17 mouse cellular contexts compared by ENCODE assay signal in genomic region chr4:134856501-134856900, GRCm38 (mm10). TPM values are rescaled to one million over a fixed set of nuclear protein-coding genes. Genes with fewer than 3 reads are reported as not detected.
DNase-seq lines count a peak whose midpoint lies in the region; ATAC-seq and TF ChIP-seq lines count a peak whose summit lies in the region.
"Had no signal": no experiment of that assay in that cellular context is flagged by ENCODE, and none has a peak within 500 bp of the region (broad histone marks: within the 10 kb centered on the region; RNA-seq: fewer than 3 reads in every experiment).

No protein-coding gene starts in this region.

- no peak overlapping the region for H3K27ac ChIP-seq in midbrain, embryonic 11.5 days (ENCODE audit: low read depth, low read length)
- no peak overlapping the region for H3K27ac ChIP-seq in midbrain, postnatal 0 days (ENCODE audit: low read depth, low read length)

- no peak for TF ChIP-seq CTCF in midbrain, postnatal 0 days (IDR thresholded peaks at IDR 0.05)

- H3K4me1 ChIP-seq in midbrain, embryonic 11.5 days (ENCODE audit: control insufficient read depth, insufficient read depth, low read length), result peaks cover 6% of the 10 kb centered on the region
- 0 out of 2 replicates have a peak, but pooled peaks cover 4% of the 10 kb centered on the region for H3K4me1 ChIP-seq in midbrain, postnatal 0 days (ENCODE audit: insufficient read depth, low read length)

- H3K36me3 ChIP-seq in midbrain, embryonic 11.5 days (ENCODE audit: control insufficient read depth, insufficient read depth, low read length), result no peaks in the 10 kb centered on the region
- no peaks in the 10 kb centered on the region for H3K36me3 ChIP-seq in midbrain, postnatal 0 days (ENCODE audit: insufficient read depth, low read length)

- 43% methylated on average over 5 of the region's 5 CpGs for WGBS in midbrain, embryonic 11.5 days
- WGBS in midbrain, postnatal 0 days, result 29% methylated on average over 5 of the region's 5 CpGs

- no peaks in the 10 kb centered on the region for H3K9me3 ChIP-seq in midbrain, embryonic 11.5 days (ENCODE audit: control insufficient read depth, low read length)
- H3K9me3 ChIP-seq in midbrain, postnatal 0 days (ENCODE audit: low read length), result no peaks in the 10 kb centered on the region

- peaks cover 5% of the 10 kb centered on the region; the same call in 1 of the 2 replicates for H3K27me3 ChIP-seq in midbrain, embryonic 11.5 days (ENCODE audit: control insufficient read depth, insufficient read depth, low read length)
- no peaks in the 10 kb centered on the region for H3K27me3 ChIP-seq in midbrain, postnatal 0 days (ENCODE audit: insufficient read depth, low read length)

- H3K4me3 ChIP-seq in midbrain, embryonic 11.5 days (ENCODE audit: low read depth, low read length), result no peak overlapping the region
- no peak overlapping the region for H3K4me3 ChIP-seq in midbrain, postnatal 0 days (ENCODE audit: low read depth, low read length)
- H3K4me3 ChIP-seq: erythroblast, embryonic 14.5 days; myocyte had no signal

- peak; percentile 61 for DNase-seq in midbrain, embryonic 11.5 days (ENCODE audit: low spot score, missing footprints)
- DNase-seq in midbrain, postnatal 0 days (ENCODE audit: low spot score), result no peak
- DNase-seq in R1 (ENCODE audit: low read depth, low spot score), result peak; percentile 97
- DNase-seq in induced T-regulatory cell, adult 2 months (ENCODE audit: low read depth), result peak; percentile 19
- DNase-seq in layer of hippocampus, adult 18-20 months (ENCODE audit: low spot score in 2 of 2), result no peak
- DNase-seq in heart, adult 9 months (ENCODE audit: low spot score in 2 of 2), result no peak
- DNase-seq: adrenal gland, adult 8-10 months; cerebellum, postnatal 25 days; heart, postnatal 14 days; right cerebral cortex, postnatal 4 days; thymus, postnatal 36 days had no signal

- H3K9ac ChIP-seq in midbrain, embryonic 11.5 days (ENCODE audit: low read length), result no peak overlapping the region
- no peak overlapping the region for H3K9ac ChIP-seq in midbrain, postnatal 0 days (replicated peaks; ENCODE audit: low read length, poor library complexity, severe bottlenecking)

- ATAC-seq in midbrain, embryonic 11.5 days (ENCODE audit: low FRiP score), result no peak
- ATAC-seq in midbrain, postnatal 0 days (ENCODE audit: low FRiP score), result no peak
- ATAC-seq in frontal cortex, adult (ENCODE audit: low TSS enrichment), result no peak

- no peak overlapping the region for H3K4me2 ChIP-seq in midbrain, embryonic 11.5 days
- no peak overlapping the region for H3K4me2 ChIP-seq in midbrain, postnatal 0 days (ENCODE audit: low read depth, low read length, poor library complexity, severe bottlenecking)

RNA-seq across cellular contexts. Expression of gene Maco1, which starts 3.4 kb away (rescaled TPM):
- polyA plus RNA-seq in midbrain, embryonic 11.5 days (2014; fragmentation: Nextera tagmentation; extraction: Ambion mirVana), result 45.6 and 51.7 TPM in 2 replicates
- 62.8 and 82.4 TPM in 2 replicates for total RNA-seq in midbrain, postnatal 0 days (2014; rRNA removed)
- 69.1 and 79.1 TPM in 2 replicates for polyA plus RNA-seq in midbrain, postnatal 0 days (2015; fragmentation: Nextera tagmentation; extraction: Ambion mirVana)
- 10 to 100 TPM; 42.5 to 44.9 TPM for total RNA-seq in layer of hippocampus, adult 18-20 months (2021)

RNA-seq across cellular contexts. Expression of gene Rhd, which starts 7.8 kb away (rescaled TPM):
- polyA plus RNA-seq in midbrain, embryonic 11.5 days (2014; fragmentation: Nextera tagmentation; extraction: Ambion mirVana), result 19.2 and 21.3 TPM in 2 replicates
- 1.4 and 1.5 TPM in 2 replicates for total RNA-seq in midbrain, postnatal 0 days (2014; rRNA removed)
- 0.98 and 1.5 TPM in 2 replicates for polyA plus RNA-seq in midbrain, postnatal 0 days (2015; fragmentation: Nextera tagmentation; extraction: Ambion mirVana)
- not detected for total RNA-seq in layer of hippocampus, adult 18-20 months (2021)
- total RNA-seq: granulocyte monocyte progenitor cell, adult 5-6 weeks; layer of hippocampus, postnatal 14 days; left cerebral cortex, postnatal 36 days had no signal

RNA-seq across cellular contexts. Expression of gene Tmem50a, which starts 58.3 kb away (rescaled TPM):
- polyA plus RNA-seq in midbrain, embryonic 11.5 days (2014; fragmentation: Nextera tagmentation; extraction: Ambion mirVana), result 156 TPM in 2 replicates
- total RNA-seq in midbrain, postnatal 0 days (2014; rRNA removed), result 165 and 206 TPM in 2 replicates
- polyA plus RNA-seq in midbrain, postnatal 0 days (2015; fragmentation: Nextera tagmentation; extraction: Ambion mirVana), result 251 and 262 TPM in 2 replicates
- 100 to 1,000 TPM; 120 to 123 TPM for total RNA-seq in layer of hippocampus, adult 18-20 months (2021)

Comparison
In these comparisons a context has a peak if more than half of its experiments do, and no peak if none do; other contexts are left out.
1. DNase-seq: peak in midbrain, embryonic 11.5 days (single experiment), R1 (single experiment) and induced T-regulatory cell, adult 2 months (single experiment); none in midbrain, postnatal 0 days (single experiment), layer of hippocampus, adult 18-20 months (0 of 2) and heart, adult 9 months (0 of 2).